Mouse (Mus musculus) megakaryocyte, embryonic 14.5 days (primary cell): Measurements from ENCODE around the gene Spats1. TPM values are rescaled to one million over a fixed set of nuclear protein-coding genes. Genes with fewer than 3 reads are reported as not detected.
"Not testable (repeated sequence)": the region's sequence is repeated elsewhere in the genome, so short reads cannot be mapped to it uniquely, and the experiment has no call there.

Source experiments
- H3K27me3 ChIP-seq: replicated peaks from 2 replicates; pipeline ENCODE3; 2012; ENCODE audit warnings: inconsistent platforms
- H3K36me3 ChIP-seq: replicated peaks from 2 replicates; pipeline ENCODE3; 2012; ENCODE audit warnings: low read length, inconsistent platforms, mixed read lengths
- H3K4me1 ChIP-seq: 2 replicates; pipeline ENCODE4 v1.6.1; 2012; ENCODE audit warnings: inconsistent platforms
- H3K4me3 ChIP-seq: replicated peaks from 2 replicates; pipeline ENCODE3; 2012; ENCODE audit warnings: moderate library complexity, mild to moderate bottlenecking, inconsistent platforms
- H3K9me3 ChIP-seq: 2 replicates; pipeline ENCODE4 v1.6.1; 2012; ENCODE audit warnings: inconsistent platforms
- FLI1 ChIP-seq: IDR thresholded peaks from 2 replicates; pipeline ENCODE4 v1.6.1; 2012; ENCODE audit warnings: low read length, inconsistent platforms, mixed read lengths
- GATA1 ChIP-seq: IDR thresholded peaks from 3 replicates; pipeline ENCODE4 v1.6.1; 2012; ENCODE audit warnings: mixed read lengths, low read length, inconsistent platforms, borderline replicate concordance
- polyA plus RNA-seq: library from polyadenylated mRNA; stranded (reverse); fragments of >175 nt; gene quantifications from 2 replicates; pipeline ENCODE4 v1.2.3, GENCODE M21; 2012; ENCODE audit warnings: low replicate concordance; ENCODE audit not compliant: insufficient read depth

Spats1 gene
- polyA plus RNA-seq, 1 experiment, result 0.34 TPM

- H3K4me3 ChIP-seq, result no peak overlapping the region
- peaks cover 6% of the 10 kb centered on the region for H3K36me3 ChIP-seq
- H3K27me3 ChIP-seq, result peaks cover 23% of the 10 kb centered on the region
- H3K9me3 ChIP-seq, result peaks cover 14% of the 10 kb centered on the region
- peaks cover 34% of the 10 kb centered on the region for H3K4me1 ChIP-seq
- TF ChIP-seq FLI1, result no peak
- TF ChIP-seq GATA1, result no peak
Observed at GRCm38 (mm10) chr17:45470726-45471125, 4.5 kb downstream of the Spats1 start.

- Histone ChIP-seq H3K4me1 (peaks cover 21% of the 10 kb centered on the region), H3K9me3 (peaks cover 14% of the 10 kb centered on the region), H3K27me3 (peaks cover 5% of the 10 kb centered on the region), H3K36me3 (peaks cover 16% of the 10 kb centered on the region), H3K4me3 (no peak overlapping the region)
- TF ChIP-seq GATA1 (no peak), FLI1 (no peak)
Observed at GRCm38 (mm10) chr17:45468302-45468701, 6.9 kb downstream of the Spats1 start.

DNA sequence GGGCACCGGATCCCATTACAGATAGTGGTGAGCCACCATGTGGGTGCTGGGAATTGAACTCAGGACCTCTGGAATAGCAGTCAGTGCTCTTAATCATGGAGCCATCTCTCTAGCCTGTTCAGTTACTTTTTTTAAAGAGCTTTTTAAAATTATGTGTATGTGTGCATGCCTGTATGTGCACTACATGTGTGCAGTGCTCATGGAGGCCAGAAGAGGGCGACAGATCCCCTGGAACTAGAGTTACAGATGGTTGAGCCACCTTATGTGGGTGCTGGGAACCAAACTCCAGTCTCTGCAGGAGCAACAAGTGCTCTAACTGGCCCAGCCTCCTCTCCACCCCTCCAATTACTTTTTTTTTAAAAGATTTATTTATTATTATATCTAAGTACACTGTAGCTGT lies 8.5 kb downstream of the Spats1 start:
- H3K36me3 ChIP-seq, result peaks cover 21% of the 10 kb centered on the region
- peaks cover 15% of the 10 kb centered on the region for H3K4me1 ChIP-seq
- H3K27me3 ChIP-seq, result peaks cover 2% of the 10 kb centered on the region
- H3K4me3 ChIP-seq, result no peak overlapping the region
- H3K9me3 ChIP-seq, result peaks cover 14% of the 10 kb centered on the region
- no peak for TF ChIP-seq FLI1

DNA sequence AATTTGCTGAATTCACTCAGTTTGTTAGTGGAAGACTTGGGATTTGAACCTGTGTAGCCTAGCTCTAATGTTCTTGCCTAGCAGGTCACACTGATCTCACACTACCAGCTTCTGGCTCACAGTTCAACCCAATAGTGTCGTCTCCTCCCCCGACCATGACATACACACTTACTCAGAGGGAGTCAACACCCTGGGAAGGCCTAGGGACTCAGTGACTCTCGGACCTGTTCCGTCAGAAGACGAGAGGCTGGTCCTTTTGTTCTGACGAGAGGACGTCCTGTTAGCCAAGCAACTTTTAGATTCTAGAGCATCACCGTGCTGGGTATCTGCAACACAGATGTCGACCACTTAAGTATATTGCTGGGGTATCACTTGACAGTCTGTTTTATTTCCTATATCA lies 11.0 kb downstream of the Spats1 start:
- peaks cover 14% of the 10 kb centered on the region for H3K9me3 ChIP-seq
- no peak for TF ChIP-seq GATA1
- peaks cover 33% of the 10 kb centered on the region for H3K36me3 ChIP-seq
- no peak overlapping the region for H3K4me3 ChIP-seq
- H3K4me1 ChIP-seq, result peaks cover 18% of the 10 kb centered on the region
- H3K27me3 ChIP-seq, result no peaks in the 10 kb centered on the region

DNA sequence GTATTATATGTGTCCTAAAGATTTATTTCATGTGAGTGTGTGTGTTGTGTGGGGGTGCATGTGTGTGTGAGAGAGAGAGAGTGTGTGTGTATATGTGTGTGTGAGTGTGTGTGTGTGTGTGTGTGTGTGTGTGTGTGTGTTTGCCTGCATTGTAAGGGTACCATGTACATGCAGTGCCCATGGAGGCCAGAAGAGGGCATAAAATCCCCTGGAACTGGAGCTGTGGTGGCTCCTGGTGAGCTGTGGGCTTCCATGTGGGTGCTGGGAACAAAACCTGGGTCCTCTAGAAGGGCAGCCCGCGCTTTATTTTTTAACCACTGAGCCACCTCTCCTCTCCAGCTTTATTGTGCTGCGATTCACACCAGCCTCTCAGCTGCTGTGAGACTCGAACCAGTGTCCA lies 12.7 kb downstream of the Spats1 start:
- Histone ChIP-seq H3K9me3 (peaks cover 6% of the 10 kb centered on the region; the same call in 1 of the 2 replicates), H3K4me3 (no peak overlapping the region)

GRCm38 (mm10) chr17:45459062-45459461 lies 16.2 kb downstream of the Spats1 start:
- TF ChIP-seq GATA1 (no peak), FLI1 (no peak)
- Histone ChIP-seq H3K27me3 (no peaks in the 10 kb centered on the region), H3K4me3 (peak overlapping the region; percentile 84), H3K36me3 (peaks cover 17% of the 10 kb centered on the region), H3K4me1 (peaks cover 52% of the 10 kb centered on the region), H3K9me3 (no peaks in the 10 kb centered on the region)

More for the DNA sequence above, 12.7 kb downstream of the Spats1 start:
- peaks cover 29% of the 10 kb centered on the region for H3K36me3 ChIP-seq
- H3K4me1 ChIP-seq, result peaks cover 36% of the 10 kb centered on the region
- no peaks in the 10 kb centered on the region for H3K27me3 ChIP-seq
- TF ChIP-seq GATA1 (no peak), FLI1 (no peak)

- no peaks in the 10 kb centered on the region for H3K27me3 ChIP-seq
- peaks cover 52% of the 10 kb centered on the region for H3K4me1 ChIP-seq
- TF ChIP-seq GATA1 (no peak), FLI1 (no peak)
- H3K36me3 ChIP-seq, result peaks cover 17% of the 10 kb centered on the region
- H3K9me3 ChIP-seq, result no peaks in the 10 kb centered on the region
- H3K4me3 ChIP-seq, result peak overlapping the region; percentile 86
Observed at GRCm38 (mm10) chr17:45458516-45458915, 16.7 kb downstream of the Spats1 start.

- peaks cover 14% of the 10 kb centered on the region for H3K36me3 ChIP-seq
- TF ChIP-seq FLI1 (no peak), GATA1 (no peak)
- no peaks in the 10 kb centered on the region for H3K27me3 ChIP-seq
- no peak overlapping the region for H3K4me3 ChIP-seq
- no peaks in the 10 kb centered on the region for H3K9me3 ChIP-seq
- H3K4me1 ChIP-seq, result peaks cover 52% of the 10 kb centered on the region
Observed at GRCm38 (mm10) chr17:45457487-45457886, 17.7 kb downstream of the Spats1 start.

GRCm38 (mm10) chr17:45456260-45457152 lies 18.7 kb downstream of the Spats1 start:
- peaks cover 52% of the 10 kb centered on the region for H3K4me1 ChIP-seq
- H3K4me3 ChIP-seq, result peak overlapping the region; percentile 48
- TF ChIP-seq GATA1 (no peak), FLI1 (no peak)
- H3K9me3 ChIP-seq, result no peaks in the 10 kb centered on the region
- peaks cover 10% of the 10 kb centered on the region for H3K36me3 ChIP-seq
- no peaks in the 10 kb centered on the region for H3K27me3 ChIP-seq

GRCm38 (mm10) chr17:45455783-45456182 lies 19.4 kb downstream of the Spats1 start:
- H3K4me1 ChIP-seq, result peaks cover 46% of the 10 kb centered on the region
- H3K9me3 ChIP-seq, H3K27me3 ChIP-seq, H3K36me3 ChIP-seq, H3K4me3 ChIP-seq: not testable (repeated sequence)

DNA sequence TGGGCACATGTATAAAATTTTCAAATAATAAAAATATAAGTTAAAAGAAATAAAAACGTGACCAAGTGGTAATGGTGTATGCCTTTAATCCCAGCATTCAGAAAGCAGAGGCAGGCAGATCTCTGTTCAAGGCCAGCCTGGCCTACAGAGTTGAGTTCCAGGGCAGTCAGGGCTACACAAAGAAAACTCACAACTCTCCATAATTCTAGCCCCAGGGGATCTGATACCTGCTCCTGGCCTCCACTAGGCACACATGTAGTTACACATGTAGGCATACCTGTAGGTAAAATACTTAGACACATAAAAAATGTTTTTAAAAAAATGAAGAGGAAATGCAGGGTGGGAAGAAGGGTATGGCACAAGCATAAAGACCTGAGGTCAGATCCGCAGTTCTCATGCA lies 20.4 kb downstream of the Spats1 start:
- Histone ChIP-seq H3K27me3 (no peaks in the 10 kb centered on the region), H3K9me3 (no peaks in the 10 kb centered on the region), H3K4me3 (no peak overlapping the region), H3K36me3 (no peaks in the 10 kb centered on the region), H3K4me1 (peaks cover 44% of the 10 kb centered on the region)
- TF ChIP-seq GATA1 (no peak), FLI1 (no peak)
